Mouse (Mus musculus) heart, embryonic 11.5 days (tissue): Measurements from ENCODE around the gene Ccdc160. TPM values are rescaled to one million over a fixed set of nuclear protein-coding genes. Genes with fewer than 3 reads are reported as not detected.

Experiments
- ATAC-seq: fragments of 200-750 bp; cut with Nextera tagmentation; replicated peaks from 2 replicates; pipeline ENCODE4 v1.8.0; 2017; ENCODE audit warnings: moderate library complexity; ENCODE audit not compliant: insufficient number of reproducible peaks, low FRiP score, low TSS enrichment
- H3K27ac ChIP-seq: fragments of 300-500 bp; sonication (generic); 2 replicates; pipeline ENCODE4 v1.5.1; 2014; ENCODE audit warnings: mild to moderate bottlenecking, low read depth, low read length
- H3K27me3 ChIP-seq: fragments of 300-500 bp; sonication (generic); 2 replicates; pipeline ENCODE4 v1.6.1; 2014; ENCODE audit warnings: mild to moderate bottlenecking, low read length, mixed read lengths; ENCODE audit not compliant: control insufficient read depth, insufficient read depth
- H3K36me3 ChIP-seq: fragments of 300-500 bp; sonication (generic); 2 replicates; pipeline ENCODE4 v1.6.1; 2014; ENCODE audit warnings: mild to moderate bottlenecking, low read length, moderate library complexity, mixed read lengths; ENCODE audit not compliant: control insufficient read depth, insufficient read depth
- H3K4me1 ChIP-seq: fragments of 300-500 bp; sonication (generic); 2 replicates; pipeline ENCODE4 v1.6.1; 2014; ENCODE audit warnings: low read length; ENCODE audit not compliant: control insufficient read depth, insufficient read depth
- H3K4me2 ChIP-seq: fragments of 300-500 bp; sonication (generic); 2 replicates; pipeline ENCODE4 v1.6.1; 2014; ENCODE audit warnings: mild to moderate bottlenecking, moderate library complexity
- H3K4me3 ChIP-seq: fragments of 300-500 bp; sonication (generic); 2 replicates; pipeline ENCODE4 v1.5.1; 2014; ENCODE audit warnings: low read depth, low read length
- H3K9ac ChIP-seq: fragments of 300-500 bp; sonication (generic); 2 replicates; pipeline ENCODE4 v1.6.1; 2014; ENCODE audit warnings: mild to moderate bottlenecking, low read depth, low read length, moderate library complexity
- H3K9me3 ChIP-seq: fragments of 300-500 bp; sonication (generic); replicated peaks from 2 replicates; pipeline ENCODE4 v1.6.1; 2016; ENCODE audit warnings: low read length; ENCODE audit not compliant: control insufficient read depth
- WGBS: fragments of 180-500 bp; shearing (Covaris S2); extraction: QIAGEN DNeasy Blood & Tissue Kit; methylation state at CpG from one replicate; pipeline ENCODE4 v1.1.7; 2014; ENCODE audit not compliant: insufficient replicate concordance; 5-methylcytosine and 5-hydroxymethylcytosine counted together
- microRNA counts: library from miRNA; unstranded; fragments of <30 nt; microRNA quantifications from one replicate; lab custom pipeline; 2015
- microRNA-seq: library from miRNA; unstranded; fragments of <30 nt; microRNA quantifications from one replicate; pipeline ENCODE4, GENCODE M21; 2016; ENCODE audit warnings: borderline number of aligned reads
- polyA plus RNA-seq: library from polyadenylated mRNA; unstranded; fragments of >200 nt; fragmentation: Nextera tagmentation; extraction: Ambion mirVana; gene quantifications from 2 replicates; pipeline ENCODE4 v1.2.1, GENCODE M21; 2014

Gene Ccdc160
- polyA plus RNA-seq, 1 experiment from 2014 or later: 1.1 TPM

DNA sequence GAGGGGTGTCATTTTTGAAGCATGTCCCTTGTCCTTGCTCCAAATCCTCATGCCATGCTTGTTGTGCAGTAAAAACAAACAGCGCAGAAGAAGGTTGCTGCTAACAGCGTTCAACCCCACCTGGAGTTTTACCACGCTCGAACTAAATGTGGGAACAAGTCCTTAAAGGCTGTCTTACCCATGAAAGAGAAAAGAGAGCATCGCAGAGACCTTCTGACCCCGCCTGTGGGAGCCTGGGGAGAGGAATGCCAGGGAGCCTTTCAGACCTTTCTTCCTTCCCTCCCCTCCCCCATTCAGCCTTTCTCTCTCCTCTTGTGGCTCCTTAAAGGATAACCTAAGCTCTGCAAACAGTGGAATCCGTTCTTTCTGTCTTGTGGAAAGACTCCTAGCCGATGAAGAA is 4.8 kb downstream of the Ccdc160 start:
- Histone ChIP-seq H3K27me3 (no peaks in the 10 kb centered on the region; the same call in 1 of the 2 replicates), H3K27ac (no peak overlapping the region), H3K36me3 (no peaks in the 10 kb centered on the region), H3K9ac (no peak overlapping the region), H3K4me2 (no peak overlapping the region), H3K4me1 (no peaks in the 10 kb centered on the region), H3K9me3 (no peaks in the 10 kb centered on the region), H3K4me3 (no peak overlapping the region)
- WGBS: 29% methylated on average over 8 of the region's 8 CpGs
- no peak for ATAC-seq

DNA sequence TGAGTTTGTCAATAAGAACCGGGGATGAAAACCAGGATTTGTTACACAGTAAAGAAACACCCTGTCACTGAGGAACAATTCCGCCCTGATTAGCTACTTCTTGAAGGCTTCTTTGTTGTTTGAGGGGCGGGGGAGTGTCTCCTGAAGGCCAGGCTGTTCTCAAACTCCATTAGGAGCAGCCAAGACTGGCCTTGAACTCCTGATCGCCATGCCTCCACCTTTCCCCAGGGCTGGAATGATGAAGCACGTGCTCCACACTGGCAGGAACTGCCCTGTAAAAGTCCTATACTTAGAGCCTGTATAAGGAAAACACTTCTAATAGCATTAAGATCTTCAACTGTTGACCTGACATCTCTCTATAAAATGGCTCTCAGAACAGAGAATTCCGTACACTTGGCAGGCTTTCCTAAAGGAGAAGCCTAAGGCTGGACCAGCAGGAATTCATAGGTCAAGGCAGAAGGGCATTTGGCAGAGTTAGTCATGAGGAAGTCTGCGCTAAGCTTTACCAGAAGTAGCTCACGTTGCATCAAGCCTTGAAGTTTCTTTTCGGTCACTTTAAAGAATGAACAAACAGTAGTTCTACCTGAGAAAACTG is 6.1 kb downstream of the Ccdc160 start:
- no peaks in the 10 kb centered on the region for H3K36me3 ChIP-seq
- 71% methylated on average over 9 of the region's 9 CpGs for WGBS
- no peak overlapping the region for H3K4me2 ChIP-seq
- no peak overlapping the region for H3K4me3 ChIP-seq
- no peaks in the 10 kb centered on the region for H3K4me1 ChIP-seq
- no peak overlapping the region for H3K9ac ChIP-seq
- no peaks in the 10 kb centered on the region for H3K9me3 ChIP-seq
- no peaks in the 10 kb centered on the region; the same call in 1 of the 2 replicates for H3K27me3 ChIP-seq
- ATAC-seq: no peak
- no peak overlapping the region for H3K27ac ChIP-seq

DNA sequence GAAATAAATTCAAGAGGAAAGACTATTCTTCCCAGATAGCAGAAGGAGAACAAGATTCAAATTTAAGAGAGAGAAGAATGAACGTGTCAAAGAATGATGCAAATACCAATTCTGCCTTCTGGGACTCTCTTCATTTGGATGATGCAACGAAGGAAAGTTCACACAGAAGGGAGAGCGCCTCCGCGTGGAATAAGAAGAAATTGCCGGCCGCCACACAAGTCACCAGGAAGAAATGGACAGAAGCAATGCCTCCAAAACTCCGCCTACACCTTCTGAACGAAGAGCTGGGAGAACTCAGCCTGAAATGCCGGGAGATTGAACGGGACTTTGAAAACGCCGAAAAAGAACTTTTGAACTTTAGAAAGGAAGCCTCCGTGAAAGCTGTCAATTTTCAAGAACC is 7.3 kb downstream of the Ccdc160 start:
- H3K27me3 ChIP-seq: no peaks in the 10 kb centered on the region
- WGBS: 56% methylated on average over 14 of the region's 14 CpGs
- no peak overlapping the region for H3K9ac ChIP-seq
- no peaks in the 10 kb centered on the region for H3K36me3 ChIP-seq
- H3K27ac ChIP-seq: no peak overlapping the region
- no peaks in the 10 kb centered on the region for H3K4me1 ChIP-seq
- H3K4me2 ChIP-seq: no peak overlapping the region
- H3K4me3 ChIP-seq: no peak overlapping the region
- no peaks in the 10 kb centered on the region for H3K9me3 ChIP-seq
- no peak for ATAC-seq

DNA sequence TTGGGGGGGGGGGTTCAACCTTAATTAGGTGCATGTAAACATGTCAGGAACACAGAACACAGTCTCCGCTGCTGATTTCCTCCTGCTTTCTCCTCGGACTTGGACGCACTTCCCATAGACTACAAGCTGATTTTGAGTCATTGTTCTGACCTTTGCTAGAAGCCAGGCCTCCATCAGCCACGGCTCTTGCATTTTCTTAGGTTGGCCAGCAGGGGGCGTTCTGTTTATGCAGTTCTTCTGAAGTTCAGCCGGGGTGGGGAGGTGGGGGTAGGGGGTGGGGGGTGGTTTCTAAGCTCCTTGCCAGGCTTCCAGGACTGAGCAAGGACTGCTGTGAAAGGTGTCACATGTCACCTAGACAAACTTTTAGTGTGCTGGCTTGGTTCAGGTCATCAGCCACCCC is 8.6 kb downstream of the Ccdc160 start:
- Histone ChIP-seq H3K4me2 (no peak overlapping the region), H3K4me3 (no peak overlapping the region), H3K27me3 (no peaks in the 10 kb centered on the region), H3K36me3 (no peaks in the 10 kb centered on the region), H3K9ac (no peak overlapping the region), H3K4me1 (no peaks in the 10 kb centered on the region), H3K9me3 (no peaks in the 10 kb centered on the region), H3K27ac (no peak overlapping the region)
- 28% methylated on average over 6 of the region's 6 CpGs for WGBS
- ATAC-seq: no peak

DNA sequence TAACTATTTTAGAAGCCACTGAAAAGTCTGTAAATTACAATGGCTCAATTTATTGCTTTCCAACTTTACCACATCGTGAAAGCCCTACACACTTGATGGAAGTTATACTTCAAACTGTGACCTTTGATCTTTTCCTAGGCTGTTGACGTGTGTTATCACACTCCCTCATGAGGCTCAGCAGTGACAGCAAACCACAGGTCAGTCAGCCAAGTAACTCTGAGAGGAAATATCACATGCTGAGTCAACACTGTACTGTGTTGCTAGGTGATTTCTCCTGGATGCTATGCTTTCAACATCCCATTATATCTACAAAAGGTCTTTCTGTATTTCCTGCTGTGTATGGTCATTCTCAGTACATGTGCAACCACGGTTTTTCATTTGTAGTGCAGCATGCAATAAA is 28.3 kb downstream of the Ccdc160 start:
- Histone ChIP-seq H3K27ac (no peak overlapping the region), H3K36me3 (no peaks in the 10 kb centered on the region), H3K4me1 (no peaks in the 10 kb centered on the region), H3K4me2 (no peak overlapping the region), H3K9ac (no peak overlapping the region), H3K4me3 (no peak overlapping the region), H3K27me3 (no peaks in the 10 kb centered on the region), H3K9me3 (no peaks in the 10 kb centered on the region)
- WGBS: 24% methylated on average over 3 of the region's 3 CpGs
- ATAC-seq: no peak

MicroRNA genes within 50 kb of the gene (microRNA counts, 519-probe panel; counts per million panel counts)
- 7,689 counts per million, percentile 95 among the panel's probes with 10 or more counts for microRNA mmu-miR-106a+mmu-miR-17 (lab: Ali Mortazavi, UCI)
- microRNA mmu-miR-18b (lab: Ali Mortazavi, UCI): 32.2 counts per million
- 32.2 counts per million for microRNA mmu-miR-363 (lab: Ali Mortazavi, UCI)

Small RNA genes lying within 50 kb of the gene (microRNA-seq; reads per million reads assigned to microRNA genes)
- gene Mir106a (239 reads per million, percentile 73 among the genes with 10 or more reads in this experiment), gene Mir18b (34.5 reads per million, percentile 55 among the genes with 10 or more reads in this experiment), gene Mir19b-2 (4.6 reads per million, percentile 37 among the genes with 10 or more reads in this experiment), gene Mir20b (161 reads per million, percentile 68 among the genes with 10 or more reads in this experiment), gene Mir363 (238 reads per million, percentile 72 among the genes with 10 or more reads in this experiment), gene Mir92-2 (113 reads per million, percentile 65 among the genes with 10 or more reads in this experiment)

Other genes starting within 250 kb of the Ccdc160 start
- gene Gpc3, start 177.2 kb upstream of the Ccdc160 start, polyA plus RNA-seq: 600 and 644 TPM in 2 replicates
- gene Phf6, start 121.1 kb downstream of the Ccdc160 start, polyA plus RNA-seq: 28.3 and 31.3 TPM in 2 replicates
- 172 and 183 TPM in 2 replicates for gene Hprt, start 196.9 kb downstream of the Ccdc160 start, polyA plus RNA-seq